Mouse (Mus musculus) central nervous system, embryonic 18 days (tissue): ENCODE measurements around the gene Zfp36l1. TPM values are rescaled to one million over a fixed set of nuclear protein-coding genes. Genes with fewer than 3 reads are reported as not detected.

ENCODE experiments used
- polyA plus RNA-seq: library from polyadenylated mRNA; depleted of rRNA; stranded (reverse); fragments of >200 nt; gene quantifications from 2 replicates; pipeline ENCODE4 v1.2.3, GENCODE M21; 2012; rRNA removed

The Zfp36l1 gene
- polyA plus RNA-seq: 28.3 and 30.7 TPM in 2 replicates

DNA sequence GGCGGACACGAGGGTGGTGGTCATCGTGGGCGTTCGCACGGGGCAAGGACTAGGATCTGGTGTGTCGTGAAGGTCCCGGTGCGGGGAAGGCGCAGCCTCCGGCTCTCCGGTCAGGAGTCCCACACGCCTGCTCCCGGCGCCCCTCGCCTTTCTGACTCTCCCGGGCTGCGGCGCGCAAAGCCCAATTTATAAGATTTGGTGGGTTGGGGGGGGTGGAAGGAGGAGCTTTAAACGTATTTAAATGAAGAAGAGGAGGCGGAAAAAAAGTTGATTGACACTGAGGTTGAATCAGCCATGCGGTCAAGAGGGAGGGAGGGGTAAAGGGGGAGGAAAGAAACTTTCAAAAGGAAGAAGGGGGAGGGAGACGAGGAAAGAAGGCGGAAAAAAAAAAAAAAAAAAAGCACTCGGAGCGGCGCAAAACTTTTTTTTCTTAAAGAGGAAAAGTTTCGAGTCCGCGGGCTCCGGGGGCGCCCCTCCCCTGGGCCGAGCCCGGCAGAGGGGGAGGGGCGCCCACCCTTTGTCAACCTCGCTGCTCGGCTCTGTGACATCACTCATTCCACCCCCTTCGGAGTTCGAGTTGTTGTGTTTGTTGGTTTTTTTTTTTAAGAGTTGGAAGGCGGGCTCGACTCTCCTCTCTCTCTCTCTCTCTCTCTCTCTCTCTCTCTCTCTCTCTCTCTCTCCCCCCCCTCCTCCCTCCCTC is at the start of gene Zfp36l1:
Gene Zfp36l1 (minus strand): TSS at position 162 of the 700 bp plus-strand sequence.

Other genes with a start within 250 kb of the Zfp36l1 start
- gene Actn1, start 147.4 kb upstream of the Zfp36l1 start, polyA plus RNA-seq: 40.4 and 44.0 TPM in 2 replicates